Mouse (Mus musculus) MEL (cell line): Measurements from ENCODE around the gene Fam222a. TPM values are rescaled to one million over a fixed set of nuclear protein-coding genes. Genes with fewer than 3 reads are reported as not detected.

Experiments used
- DNase-seq: peaks from one replicate; pipeline ENCODE4 v3.0.0; 2011; ENCODE audit warnings: low read depth, low spot score
- H3K27ac ChIP-seq: 2 replicates; pipeline ENCODE4 v1.5.1; 2012; ENCODE audit warnings: low read depth, mild to moderate bottlenecking, control low read depth, low read length, moderate library complexity; ENCODE audit not compliant: control insufficient read depth
- H3K27me3 ChIP-seq, 2 experiments: fragments of 150-350 bp in 1 of 2; sonication (generic) in 1 of 2; 2 replicates each; pipeline ENCODE4 v1.6.1; 2012; ENCODE audit warnings: low read length in 2 of 2, mild to moderate bottlenecking in 2 of 2, improper control_type of control experiment in 1 of 2, moderate library complexity in 1 of 2; ENCODE audit not compliant: insufficient read depth in 2 of 2, control insufficient read depth in 1 of 2
- H3K36me3 ChIP-seq, 2 experiments: 2 replicates each; pipeline ENCODE4 v1.6.1; 2012 to 2014; ENCODE audit warnings: low read length in 2 of 2, improper control_type of control experiment in 1 of 2, inconsistent platforms in 1 of 2, mild to moderate bottlenecking in 1 of 2; ENCODE audit not compliant: insufficient read depth in 2 of 2, control insufficient read depth in 1 of 2
- H3K4me1 ChIP-seq, 2 experiments: fragments of 150-350 bp in 1 of 2; sonication (generic) in 1 of 2; 2 replicates each; pipeline ENCODE4 v1.6.1; 2012; ENCODE audit warnings: low read length in 2 of 2, improper control_type of control experiment in 1 of 2, mild to moderate bottlenecking in 1 of 2; ENCODE audit not compliant: insufficient read depth in 2 of 2, control insufficient read depth in 1 of 2
- H3K4me3 ChIP-seq, 2 experiments: fragments of 150-350 bp in 1 of 2; sonication (generic) in 1 of 2; 2 replicates each; pipeline ENCODE4 v1.5.1; 2012; ENCODE audit warnings: low read depth in 2 of 2, low read length in 2 of 2, mild to moderate bottlenecking in 2 of 2, moderate library complexity in 2 of 2, control low read depth in 1 of 2, improper control_type of control experiment in 1 of 2; ENCODE audit not compliant: control insufficient read depth in 1 of 2, insufficient read depth in 1 of 2
- H3K79me2 ChIP-seq: 2 replicates; pipeline ENCODE4 v1.6.1; 2012; ENCODE audit warnings: mild to moderate bottlenecking, low read length, moderate library complexity; ENCODE audit not compliant: control insufficient read depth, poor library complexity, insufficient read depth
- H3K9ac ChIP-seq: 2 replicates; pipeline ENCODE4 v1.6.1; 2012; ENCODE audit warnings: low read depth, mild to moderate bottlenecking, control low read depth, low read length, moderate library complexity; ENCODE audit not compliant: control insufficient read depth, poor library complexity, severe bottlenecking
- H3K9me3 ChIP-seq: fragments of 150-350 bp; sonication (generic); replicated peaks from 2 replicates; pipeline ENCODE4 v1.6.1; 2012; ENCODE audit warnings: mild to moderate bottlenecking, low read length, improper control_type of control experiment, moderate library complexity; ENCODE audit not compliant: insufficient read depth
- BHLHE40 ChIP-seq: IDR thresholded peaks from 2 replicates; pipeline ENCODE4 v1.6.1; 2012; ENCODE audit warnings: low read depth, mild to moderate bottlenecking, inconsistent platforms, low read length, improper control_type of control experiment, borderline replicate concordance
- CHD2 ChIP-seq: IDR thresholded peaks from 2 replicates; pipeline ENCODE4 v1.6.1; 2011; ENCODE audit warnings: low read length, improper control_type of control experiment
- CTCF ChIP-seq, 3 experiments: IDR thresholded peaks in 2 of 3; conservative IDR thresholded peaks in 1 of 3; 2 replicates each; pipeline ENCODE4 v1.5.1; 2011 to 2012; ENCODE audit warnings: low read length in 3 of 3, low read depth in 2 of 3, mild to moderate bottlenecking in 2 of 3, improper control_type of control experiment in 1 of 3, inconsistent platforms in 1 of 3, mixed read lengths in 1 of 3, moderate library complexity in 1 of 3; ENCODE audit not compliant: control insufficient read depth in 1 of 3, insufficient read depth in 1 of 3, poor library complexity in 1 of 3, severe bottlenecking in 1 of 3
- ELF1 ChIP-seq: IDR thresholded peaks from 2 replicates; pipeline ENCODE4 v1.6.1; 2014; ENCODE audit warnings: low read depth, mild to moderate bottlenecking, inconsistent platforms, low read length, improper control_type of control experiment, moderate library complexity
- EP300 ChIP-seq, 2 experiments: IDR thresholded peaks; 2 replicates each; pipeline ENCODE4 v1.6.1; 2011; ENCODE audit warnings: improper control_type of control experiment in 2 of 2, low read length in 2 of 2, low read depth in 1 of 2, mild to moderate bottlenecking in 1 of 2
- GABPA ChIP-seq: IDR thresholded peaks from 2 replicates; pipeline ENCODE4 v1.6.1; 2012; ENCODE audit warnings: low read depth, mild to moderate bottlenecking, inconsistent platforms, low read length, improper control_type of control experiment, moderate library complexity
- JUND ChIP-seq: IDR thresholded peaks from 2 replicates; pipeline ENCODE4 v1.6.1; 2011; ENCODE audit warnings: low read depth, mild to moderate bottlenecking, improper control_type of control experiment, low read length
- MAX ChIP-seq: IDR thresholded peaks from 2 replicates; pipeline ENCODE4 v1.6.1; 2011; ENCODE audit warnings: low read length, improper control_type of control experiment
- MEF2A ChIP-seq: IDR thresholded peaks from 2 replicates; pipeline ENCODE4 v1.6.1; 2014; ENCODE audit warnings: low read depth, mild to moderate bottlenecking, inconsistent platforms, low read length, improper control_type of control experiment; ENCODE audit not compliant: poor library complexity, insufficient replicate concordance, severe bottlenecking; ENCODE audit errors: extremely low read depth
- MXI1 ChIP-seq: IDR thresholded peaks from 2 replicates; pipeline ENCODE4 v1.6.1; 2011; ENCODE audit warnings: mild to moderate bottlenecking, low read depth, low read length, improper control_type of control experiment
- MYC ChIP-seq: IDR thresholded peaks from 2 replicates; pipeline ENCODE4 v1.6.1; 2011; ENCODE audit warnings: low read depth, mild to moderate bottlenecking, low read length, improper control_type of control experiment, moderate library complexity
- NRF1 ChIP-seq: IDR thresholded peaks from 2 replicates; pipeline ENCODE4 v1.6.1; 2014; ENCODE audit warnings: low read depth, mild to moderate bottlenecking, inconsistent platforms, low read length, improper control_type of control experiment, moderate library complexity; ENCODE audit not compliant: poor library complexity, insufficient read depth, severe bottlenecking
- POLR2A ChIP-seq, 2 experiments: IDR thresholded peaks; 2 replicates each; pipeline ENCODE4 v1.6.1; 2011 to 2012; ENCODE audit warnings: low read length in 2 of 2, mild to moderate bottlenecking in 2 of 2, control low read depth in 1 of 2, improper control_type of control experiment in 1 of 2, low read depth in 1 of 2, moderate library complexity in 1 of 2; ENCODE audit not compliant: control insufficient read depth in 1 of 2, insufficient read depth in 1 of 2, poor library complexity in 1 of 2
- POLR2AphosphoS2 ChIP-seq: IDR thresholded peaks from 2 replicates; pipeline ENCODE4 v1.6.1; 2011; ENCODE audit warnings: low read length, improper control_type of control experiment
- POLR2AphosphoS5 ChIP-seq: IDR thresholded peaks from 2 replicates; pipeline ENCODE4 v1.6.1; 2012; ENCODE audit warnings: low read depth, borderline replicate concordance, mild to moderate bottlenecking, inconsistent platforms, low read length, moderate library complexity, mixed read lengths
- RAD21 ChIP-seq: IDR thresholded peaks from 2 replicates; pipeline ENCODE4 v1.6.1; 2011; ENCODE audit warnings: mild to moderate bottlenecking, low read depth, low read length, improper control_type of control experiment
- RCOR1 ChIP-seq: IDR thresholded peaks from 2 replicates; pipeline ENCODE4 v1.6.1; 2012; ENCODE audit warnings: low read depth, mild to moderate bottlenecking, inconsistent platforms, low read length, improper control_type of control experiment
- SMC3 ChIP-seq: IDR thresholded peaks from 2 replicates; pipeline ENCODE4 v1.6.1; 2011; ENCODE audit warnings: low read depth, low read length, improper control_type of control experiment
- TBP ChIP-seq: IDR thresholded peaks from 2 replicates; pipeline ENCODE4 v1.8.0; 2011; ENCODE audit warnings: low read depth, low read length, improper control_type of control experiment
- USF1 ChIP-seq: IDR thresholded peaks from 2 replicates; pipeline ENCODE4 v1.6.1; 2014; ENCODE audit warnings: low read depth, mild to moderate bottlenecking, inconsistent platforms, low read length, improper control_type of control experiment, moderate library complexity
- ZC3H11A ChIP-seq: IDR thresholded peaks from 2 replicates; pipeline ENCODE4 v1.6.1; 2012; ENCODE audit warnings: low read depth, mild to moderate bottlenecking, inconsistent platforms, low read length, improper control_type of control experiment
- ZKSCAN1 ChIP-seq: IDR thresholded peaks from 2 replicates; pipeline ENCODE4 v1.6.1; 2012; ENCODE audit warnings: low read depth, mild to moderate bottlenecking, inconsistent platforms, low read length, improper control_type of control experiment, moderate library complexity
- polyA plus RNA-seq, 2 experiments: library from polyadenylated mRNA; stranded (reverse) in 1 of 2; unstranded in 1 of 2; fragments of >175 nt in 1 of 2; fragments of >200 nt in 1 of 2; gene quantifications; 2 replicates each; pipeline versions ENCODE4 v1.2.1 to v1.2.4; 2012; ENCODE audit warnings: low replicate concordance in 2 of 2, low read depth in 1 of 2; ENCODE audit not compliant: insufficient read length in 2 of 2, insufficient read depth in 1 of 2, missing spikeins in 1 of 2
- total RNA-seq: library from RNA; depleted of rRNA; stranded (reverse); fragments of 300-350 nt; gene quantifications from 2 replicates; pipeline ENCODE4 v1.2.3, GENCODE M21; 2012

Fam222a gene
- total and polyA plus RNA-seq, 3 experiments, result 0.27 to 0.70 TPM; not detected in 1

- no peaks in the 10 kb centered on the region; a peak in 2 of 4 replicates for H3K27me3 ChIP-seq
- no peak for DNase-seq
- no peak for TF ChIP-seq TBP
- no peak for TF ChIP-seq MYC
- TF ChIP-seq EP300 (IDR thresholded peaks at IDR 0.05; ENCODE audit: low read depth in 1 of 2, low read length in 2 of 2), result no peak
- TF ChIP-seq NRF1, result no peak
- TF ChIP-seq BHLHE40, result no peak
- no peak for TF ChIP-seq GABPA
- TF ChIP-seq CTCF (IDR thresholded peaks at IDR 0.05 in 2 of 3, conservative IDR thresholded peaks at IDR 0.05 in 1 of 3; ENCODE audit: control insufficient read depth in 1 of 3, insufficient read depth in 1 of 3, low read depth in 2 of 3, low read length in 3 of 3, poor library complexity in 1 of 3, severe bottlenecking in 1 of 3), result no peak
- no peak for TF ChIP-seq ZKSCAN1
- no peak for TF ChIP-seq POLR2A (IDR thresholded peaks at IDR 0.05; ENCODE audit: control insufficient read depth in 1 of 2, insufficient read depth in 1 of 2, low read depth in 1 of 2, low read length in 2 of 2, poor library complexity in 1 of 2)
- TF ChIP-seq POLR2AphosphoS5, result no peak
- no peak for TF ChIP-seq CHD2
- no peak for TF ChIP-seq POLR2AphosphoS2
- no peak for TF ChIP-seq ELF1
- TF ChIP-seq USF1, result no peak
- TF ChIP-seq MAX, result no peak
- TF ChIP-seq MXI1, result no peak
- no peak for TF ChIP-seq ZC3H11A
- H3K4me1 ChIP-seq, result no peaks in the 10 kb centered on the region
- H3K9me3 ChIP-seq, result no peaks in the 10 kb centered on the region
- no peaks in the 10 kb centered on the region for H3K36me3 ChIP-seq
- H3K27ac ChIP-seq, result no peak overlapping the region
- H3K79me2 ChIP-seq, result no peaks in the 10 kb centered on the region
- no peak overlapping the region for H3K9ac ChIP-seq
- H3K4me3 ChIP-seq, result no peak overlapping the region
Measured at GRCm38 (mm10) chr5:114553706-114554105, 14.1 kb upstream of the Fam222a start.

GRCm38 (mm10) chr5:114555424-114555823 lies 12.4 kb upstream of the Fam222a start:
- Histone ChIP-seq H3K9ac (no peak overlapping the region), H3K4me1 (no peaks in the 10 kb centered on the region), H3K4me3 (no peak overlapping the region), H3K27ac (no peak overlapping the region), H3K79me2 (no peaks in the 10 kb centered on the region), H3K27me3 (no peaks in the 10 kb centered on the region; a peak in 2 of 4 replicates), H3K9me3 (no peaks in the 10 kb centered on the region), H3K36me3 (no peaks in the 10 kb centered on the region)
- DNase-seq, result peak; percentile 36
- TF ChIP-seq MEF2A (no peak), RAD21 (peak; percentile 24), JUND (no peak), RCOR1 (no peak), MAX (no peak), SMC3 (peak; percentile 24; the same call in 1 of the 2 replicates), CTCF (IDR thresholded peaks at IDR 0.05 in 2 of 3, conservative IDR thresholded peaks at IDR 0.05 in 1 of 3; ENCODE audit: control insufficient read depth in 1 of 3, insufficient read depth in 1 of 3, low read depth in 2 of 3, low read length in 3 of 3, poor library complexity in 1 of 3, severe bottlenecking in 1 of 3) (peak; percentile 27 to 57 (median 31)), ELF1 (no peak)
